Mouse (Mus musculus): ENCODE results near the gene Uba3.
A peak's percentile ranks its signal among the peaks of the same experiment; 100 is the strongest.

The Uba3 gene

DNA sequence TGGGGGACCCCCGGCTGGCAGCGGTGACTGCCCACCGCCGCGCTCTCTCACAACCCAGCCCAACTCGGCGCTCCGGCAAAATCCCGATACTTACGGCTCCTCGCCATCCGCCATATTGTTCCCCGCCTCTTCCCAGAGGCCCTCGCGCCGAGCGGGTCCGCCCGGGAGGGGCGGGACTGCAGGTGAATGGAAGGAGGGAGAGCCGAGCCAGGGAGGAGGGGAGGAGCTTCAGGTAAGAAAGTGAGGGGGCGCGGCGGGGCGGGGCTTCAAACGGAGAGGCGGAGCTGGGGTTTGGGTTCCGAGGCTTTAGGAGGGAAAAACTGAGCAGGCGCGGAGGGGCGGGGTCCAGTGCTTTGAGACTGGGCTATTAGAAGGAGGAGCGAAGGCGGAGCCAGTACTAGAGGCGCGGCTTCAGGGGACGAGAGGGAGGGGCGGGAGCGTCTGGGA, at the start of gene Uba3:
Gene Uba3, minus strand, starts transcription at position 209 of the 447 bp plus-strand sequence.
- DNase-seq, result peak; percentile 99

DNA sequence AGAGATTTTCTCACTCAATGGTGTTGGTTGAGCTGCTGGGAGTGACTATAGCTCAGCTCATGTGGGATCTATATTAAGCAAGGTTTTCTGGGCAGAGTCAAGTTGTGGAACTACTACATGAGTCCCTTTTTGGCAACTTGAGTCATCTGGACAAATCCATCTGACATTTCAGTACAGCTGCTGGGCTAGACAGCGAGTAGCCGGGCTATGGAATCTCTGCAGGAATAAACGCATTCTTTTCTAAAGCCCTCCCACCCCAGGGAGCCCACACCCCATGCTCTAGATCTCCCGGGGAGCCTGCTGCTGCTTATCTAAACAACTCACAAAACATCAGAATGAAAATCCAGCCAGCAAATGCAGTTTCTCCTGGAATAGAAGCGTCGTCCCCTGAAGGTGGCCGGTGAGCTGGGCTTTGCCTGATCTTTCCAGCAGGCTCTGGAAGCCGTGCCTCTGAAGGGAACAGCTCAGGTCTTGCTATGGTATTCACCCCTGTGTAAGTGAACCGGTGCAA, 47.3 kb upstream of the Uba3 start, which contains the start of gene Lmod3:
Gene Lmod3, minus strand, starts transcription at position 49 of the 511 bp plus-strand sequence.
- DNase-seq, result no peak

DNA sequence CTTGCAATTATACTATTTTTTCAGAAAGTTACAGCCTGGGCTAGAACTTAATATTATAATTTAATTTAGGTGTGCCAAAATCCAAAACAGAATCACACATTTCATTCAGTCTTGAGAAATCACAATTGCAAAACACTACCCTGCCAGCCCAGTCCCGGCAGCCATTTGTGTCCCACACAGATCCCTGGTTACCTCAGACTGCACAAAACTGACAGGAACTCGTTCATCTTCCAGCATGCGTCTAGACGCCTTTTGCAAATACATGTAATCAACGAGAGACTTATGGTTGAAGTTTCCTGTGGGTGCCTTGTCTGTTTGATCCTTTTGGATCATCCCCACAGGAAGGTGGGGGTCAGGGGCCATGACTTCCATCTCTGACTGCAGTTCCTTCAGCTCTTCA, 46.6 kb upstream of the Uba3 start:
- no peak for DNase-seq

DNA sequence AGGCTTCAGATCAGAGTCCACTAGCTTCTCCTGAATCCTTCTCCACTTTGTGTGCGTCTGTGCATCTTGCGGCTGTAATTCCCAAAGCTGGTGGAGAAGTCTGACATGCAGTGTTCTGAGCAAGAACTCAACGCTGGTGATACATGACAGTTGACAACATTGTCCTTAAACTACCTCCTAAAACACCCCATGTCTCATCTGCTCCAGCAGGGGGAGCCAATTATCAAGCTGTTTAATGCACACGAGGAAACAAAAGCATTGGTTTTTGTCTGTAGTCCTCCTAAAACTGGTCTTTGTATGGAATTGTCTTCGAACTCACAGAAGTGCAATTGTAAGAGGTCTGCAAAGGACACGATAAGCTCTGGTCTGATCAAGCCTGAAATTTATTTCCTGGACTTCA, 45.5 kb upstream of the Uba3 start:
- peak; percentile 65 for DNase-seq

DNA sequence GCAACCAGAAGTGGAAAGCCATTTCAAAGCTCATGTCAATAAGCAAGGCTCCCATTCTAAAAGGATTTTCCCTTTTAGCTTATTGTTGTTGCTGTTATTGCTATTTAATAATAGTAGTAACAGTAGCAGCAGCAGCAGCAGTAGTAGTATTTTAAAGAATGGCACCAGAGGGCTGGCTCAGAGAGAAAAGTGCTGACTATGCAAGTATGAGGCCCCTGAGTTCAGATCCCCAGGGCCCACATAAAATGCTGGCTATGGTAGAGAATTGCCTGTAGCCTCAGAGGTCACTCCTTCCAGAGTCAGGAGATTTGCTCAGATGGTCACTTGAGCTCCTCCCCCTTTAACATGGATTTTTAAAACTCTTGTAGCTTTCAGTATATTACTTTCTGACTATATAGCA, 39.8 kb upstream of the Uba3 start:
- no peak for DNase-seq

DNA sequence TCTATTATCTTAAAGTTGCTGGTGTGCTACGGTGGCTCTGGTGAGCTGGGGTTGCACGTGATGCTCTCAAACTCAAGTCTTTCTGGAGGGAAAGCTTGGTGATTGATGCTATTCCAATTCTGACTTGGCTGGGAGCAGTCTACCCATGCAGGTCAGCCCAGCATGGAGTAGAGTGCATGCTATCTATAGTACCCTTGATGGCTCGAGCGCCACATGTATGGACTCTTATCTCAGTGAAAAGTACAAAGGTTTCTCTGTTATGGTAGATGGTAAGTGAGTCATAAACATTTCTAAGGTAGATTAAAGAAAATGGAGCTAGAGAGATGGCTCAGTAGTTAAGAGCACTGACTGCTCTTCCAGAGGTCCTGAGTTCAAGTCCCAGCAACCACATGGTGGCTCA, 37.1 kb upstream of the Uba3 start:
- DNase-seq, result no peak

DNA sequence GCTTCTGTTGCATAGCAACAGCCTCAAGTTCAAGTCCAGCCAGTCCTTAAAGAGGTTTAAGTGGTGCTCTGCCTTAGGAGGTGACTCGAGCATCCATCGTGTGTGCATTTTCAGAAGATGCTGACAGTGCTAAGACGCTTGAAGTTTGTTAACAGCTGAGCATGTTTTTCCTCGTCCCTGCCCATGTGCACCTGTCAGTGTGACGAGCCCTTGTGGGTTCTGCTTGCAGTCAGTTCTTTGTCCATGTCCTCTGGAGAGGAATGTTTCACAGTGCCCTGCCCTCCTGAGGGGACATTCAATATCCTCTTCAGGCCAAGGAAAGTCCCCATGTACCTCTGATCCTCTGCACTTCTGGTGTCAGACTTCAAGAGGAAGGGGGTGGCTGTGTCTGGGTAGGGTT, 34.6 kb upstream of the Uba3 start:
- no peak for DNase-seq

DNA sequence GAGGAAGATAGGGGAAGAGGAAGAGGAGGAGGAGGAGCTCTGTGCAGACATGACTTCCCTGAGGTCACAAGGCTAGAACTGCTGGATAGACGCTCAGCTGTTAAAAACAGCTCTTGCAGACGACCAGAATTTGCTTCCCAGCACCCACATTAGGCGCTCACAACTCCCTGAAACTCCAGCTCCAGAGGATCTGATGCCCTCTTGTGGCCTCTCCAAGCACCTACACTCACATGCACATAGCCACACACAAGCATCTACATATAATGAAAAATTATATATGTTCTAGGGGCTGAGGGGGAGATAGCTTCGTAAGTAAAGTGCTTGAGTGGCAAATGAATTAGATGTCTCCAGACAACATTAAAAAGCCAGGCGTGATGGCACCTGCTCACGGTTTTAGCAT, 33.9 kb upstream of the Uba3 start:
- no peak for DNase-seq

DNA sequence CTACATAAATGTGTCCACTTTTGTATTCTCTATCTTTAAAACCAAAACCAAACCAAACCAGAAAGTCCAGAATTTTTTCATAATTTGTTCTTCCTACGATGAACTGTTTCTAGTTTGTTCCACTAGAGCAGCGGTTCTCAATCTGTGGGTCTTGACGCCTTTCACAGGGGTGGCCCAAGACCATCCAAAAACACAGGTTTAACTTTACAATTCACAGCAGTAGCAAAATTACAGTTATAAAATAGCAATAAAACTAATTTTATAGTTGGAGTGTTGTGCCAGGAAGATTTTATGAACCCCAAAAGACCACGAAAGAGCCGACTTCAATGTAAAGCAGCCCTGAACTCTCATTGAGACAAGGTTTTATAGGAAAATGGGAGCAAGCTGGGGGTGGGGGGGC, 30.6 kb upstream of the Uba3 start:
- DNase-seq, result no peak

DNA sequence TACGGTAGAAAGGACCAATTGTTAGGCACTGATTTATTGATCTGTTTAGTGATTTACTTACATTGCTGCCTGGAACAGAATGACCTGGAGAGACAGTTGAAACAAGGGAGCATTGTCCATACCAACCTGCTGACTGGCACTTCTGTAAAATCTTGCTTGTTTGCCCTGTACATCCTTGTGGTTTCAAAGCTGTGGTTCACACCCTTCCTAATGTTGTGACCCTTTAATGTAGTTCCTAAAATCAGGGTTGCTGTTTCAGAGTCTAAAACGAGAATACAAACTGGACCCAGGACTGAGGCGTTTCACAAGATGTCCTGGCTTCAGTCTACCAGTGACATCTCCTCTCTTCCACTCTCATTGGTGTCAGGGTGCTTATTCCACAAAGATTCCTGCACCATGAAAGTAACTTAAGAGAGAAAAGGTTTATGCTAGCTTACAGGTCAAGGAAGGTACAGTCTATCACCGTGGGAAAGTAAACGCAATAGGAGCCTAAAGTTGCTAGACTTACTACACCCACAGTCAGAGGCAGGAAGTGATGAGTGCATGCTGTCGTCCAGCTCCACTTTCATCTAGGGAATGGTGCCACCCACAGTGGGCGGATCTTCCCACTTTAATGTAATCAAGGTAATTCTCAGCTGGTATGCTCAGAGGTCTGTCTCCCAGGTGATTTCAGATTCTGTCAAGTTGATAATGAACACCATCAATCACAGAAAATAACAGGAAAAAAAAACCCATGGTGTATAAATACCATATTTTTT, 29.6 kb upstream of the Uba3 start:
- DNase-seq, result no peak

DNA sequence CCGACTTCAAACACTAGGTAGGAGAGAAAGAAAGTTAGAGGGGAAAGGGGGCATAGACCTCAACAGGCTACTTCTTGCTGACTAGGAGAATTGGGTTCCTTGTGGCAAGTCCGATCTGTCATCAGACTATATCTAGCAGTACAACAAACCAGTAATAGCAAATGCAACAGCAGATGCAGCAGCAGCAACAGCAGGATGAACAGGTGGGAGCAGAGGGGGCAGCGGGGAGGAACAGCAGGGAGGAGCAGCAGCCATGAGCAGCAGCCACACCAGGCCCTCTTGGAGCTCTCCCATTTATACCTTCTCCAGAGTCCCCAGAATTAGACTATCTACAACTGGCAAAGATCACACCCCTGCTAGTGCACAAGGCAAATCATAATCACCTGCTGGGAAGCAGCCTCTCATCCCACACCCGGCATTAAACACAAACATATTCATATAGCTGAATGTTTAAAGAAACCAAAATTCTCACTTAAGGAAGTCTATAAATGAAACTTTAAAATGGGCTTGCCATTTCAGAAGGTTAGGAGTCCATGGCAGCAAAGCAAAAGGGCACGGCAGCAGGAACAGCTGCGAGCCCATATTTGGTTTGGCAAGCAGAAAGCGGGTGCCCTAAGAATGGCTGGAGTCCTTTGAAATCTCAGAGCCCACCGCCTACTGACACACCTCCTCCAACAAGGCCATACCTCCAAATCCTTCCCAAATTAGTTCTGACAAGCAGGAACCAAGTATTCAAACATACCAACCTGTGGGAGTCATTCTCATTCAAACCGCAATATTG, 21.8 kb upstream of the Uba3 start:
- DNase-seq, result no peak

DNA sequence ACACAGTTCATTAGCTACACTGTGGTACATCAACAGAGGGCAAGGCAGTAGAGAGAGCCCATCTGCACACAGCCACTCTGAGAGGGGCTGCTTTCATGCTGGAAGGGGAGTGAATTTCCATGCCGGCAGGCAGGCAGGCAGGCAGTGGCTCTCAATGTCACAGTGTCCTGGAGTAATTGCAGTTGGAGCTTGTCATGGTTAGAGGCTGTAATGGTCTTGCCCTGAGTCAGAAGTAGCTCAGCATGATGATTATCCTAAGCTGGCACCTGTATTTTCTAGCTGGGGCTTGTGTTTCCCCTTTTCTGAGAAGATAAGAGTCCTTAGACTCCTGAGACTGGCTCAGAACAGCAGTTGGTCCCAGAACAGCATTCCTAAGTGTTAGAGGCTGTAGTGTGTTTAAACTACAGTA, 20.6 kb upstream of the Uba3 start:
- no peak for DNase-seq

DNA sequence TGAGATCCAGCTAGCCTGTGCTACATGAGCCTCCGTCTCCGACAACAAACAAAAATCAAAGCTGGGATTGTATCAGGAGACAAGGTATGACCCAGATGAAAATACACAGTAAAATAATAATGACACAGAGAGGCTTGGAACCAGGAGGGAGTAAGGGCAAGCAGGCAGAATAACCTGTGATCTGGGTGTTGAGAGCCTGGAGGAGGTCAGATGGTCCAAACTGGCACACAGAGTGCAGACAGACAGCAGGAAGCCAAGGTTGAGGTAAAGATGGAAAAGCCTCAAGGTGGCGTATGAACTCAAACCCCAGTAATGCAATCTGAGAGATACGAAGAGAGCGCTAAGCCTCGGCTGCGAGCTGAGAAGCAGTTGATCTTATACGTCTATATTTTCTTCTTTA, 19.1 kb upstream of the Uba3 start:
- DNase-seq, result no peak

DNA sequence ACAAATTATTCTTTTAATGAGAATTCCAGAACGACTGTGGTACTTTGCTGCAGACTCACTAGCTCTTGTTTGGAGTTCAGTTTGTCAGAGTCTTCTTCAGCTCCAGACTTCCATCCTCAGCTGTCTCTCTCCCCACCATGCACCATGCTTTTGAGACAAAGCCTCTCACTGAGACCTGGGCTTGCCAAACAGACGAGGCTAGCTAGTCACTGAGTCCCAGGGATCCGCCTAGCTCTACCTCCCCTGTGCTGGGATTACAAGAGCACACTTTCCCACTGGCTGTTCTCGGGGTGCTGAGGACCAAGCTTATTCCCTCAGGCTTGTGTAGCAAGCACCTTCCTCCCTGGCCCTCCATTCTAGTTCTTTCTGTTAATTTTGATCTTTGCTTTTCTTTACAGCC, 18.1 kb upstream of the Uba3 start:
- DNase-seq, result no peak

DNA sequence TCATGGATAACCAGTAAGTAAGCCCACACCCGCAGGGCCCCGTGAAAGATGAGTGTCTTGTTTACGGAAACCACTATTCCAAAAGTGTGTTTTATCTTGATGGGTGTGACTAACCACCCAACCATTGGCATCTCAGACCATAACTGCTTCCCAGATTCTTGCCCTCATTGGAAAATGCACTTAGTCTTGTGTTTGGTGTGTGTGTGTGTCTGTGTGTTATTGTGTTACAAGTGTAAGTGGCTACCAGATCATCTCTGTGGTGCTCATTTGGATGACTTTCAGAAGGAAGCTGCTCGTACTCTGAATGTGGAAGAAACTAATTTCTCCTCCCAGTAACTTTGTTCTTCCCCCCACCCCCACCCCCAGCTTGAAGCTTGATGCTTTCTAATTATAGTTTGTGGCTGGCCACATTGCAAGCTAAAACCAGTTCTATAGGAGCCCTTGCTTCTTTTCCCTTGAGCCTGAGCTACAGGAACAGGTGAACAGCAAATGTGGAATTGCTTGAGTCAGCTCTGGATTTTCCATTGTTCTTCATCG, 17.6 kb upstream of the Uba3 start:
- DNase-seq, result no peak

DNA sequence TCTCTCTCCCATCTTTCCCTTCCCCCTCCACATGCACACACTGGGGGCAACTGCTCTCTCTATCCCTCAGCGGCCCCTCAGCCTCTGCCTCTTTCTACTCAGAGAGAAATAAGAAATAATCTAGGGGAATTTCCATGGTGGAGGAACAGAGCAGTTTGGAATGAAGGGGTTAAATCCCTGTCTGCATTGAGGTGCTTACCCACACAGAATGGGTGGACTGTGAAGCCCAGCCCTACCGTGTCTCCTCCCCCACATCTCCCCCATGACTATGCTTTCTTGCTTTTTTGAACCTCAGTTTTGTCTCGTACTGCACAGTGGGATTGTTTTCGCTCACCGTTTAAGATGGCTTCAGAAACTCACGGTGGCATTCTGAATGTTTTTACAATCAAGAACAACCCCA, 16.9 kb upstream of the Uba3 start:
- peak; percentile 14 for DNase-seq

DNA sequence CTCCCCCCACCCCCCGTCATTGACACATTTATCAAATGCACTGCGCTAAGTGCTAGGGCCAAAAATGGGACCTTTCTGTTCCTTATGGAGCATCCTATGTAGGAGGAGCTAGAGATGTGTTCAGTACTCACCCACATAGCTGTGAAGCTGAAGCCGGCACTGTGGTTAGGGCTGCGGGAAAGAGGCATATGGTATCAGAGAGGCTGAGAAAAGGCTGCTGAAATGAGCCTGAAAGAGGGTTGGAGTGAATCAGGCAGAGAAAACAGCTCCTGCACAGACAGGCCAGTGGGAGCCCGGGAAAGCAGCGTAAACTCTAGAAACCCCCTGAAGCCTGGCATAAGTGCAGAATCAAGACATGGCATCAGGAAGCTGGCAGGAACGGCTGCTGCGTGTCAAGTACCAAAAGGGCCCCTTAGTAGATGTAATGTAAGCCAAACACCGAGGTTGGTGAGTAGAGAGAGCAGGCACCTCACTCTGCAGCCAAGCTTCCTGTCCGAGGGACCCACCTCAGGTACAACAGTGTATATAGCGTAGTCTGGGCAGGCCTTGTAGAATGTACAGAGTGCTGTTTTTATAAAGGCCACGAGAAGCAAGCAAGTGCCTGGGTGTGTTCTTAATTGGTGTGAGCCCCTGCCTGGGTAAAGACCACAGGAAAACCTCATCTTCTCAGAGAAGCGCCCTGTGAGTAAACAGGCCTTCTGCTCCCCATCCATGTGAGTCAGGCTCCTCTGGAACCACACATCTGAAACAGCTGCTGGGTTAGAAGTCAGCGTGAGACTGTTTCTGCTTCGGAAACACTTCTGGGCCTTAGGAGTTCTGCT, 16.0 kb upstream of the Uba3 start:
- peak; percentile 39 for DNase-seq

DNA sequence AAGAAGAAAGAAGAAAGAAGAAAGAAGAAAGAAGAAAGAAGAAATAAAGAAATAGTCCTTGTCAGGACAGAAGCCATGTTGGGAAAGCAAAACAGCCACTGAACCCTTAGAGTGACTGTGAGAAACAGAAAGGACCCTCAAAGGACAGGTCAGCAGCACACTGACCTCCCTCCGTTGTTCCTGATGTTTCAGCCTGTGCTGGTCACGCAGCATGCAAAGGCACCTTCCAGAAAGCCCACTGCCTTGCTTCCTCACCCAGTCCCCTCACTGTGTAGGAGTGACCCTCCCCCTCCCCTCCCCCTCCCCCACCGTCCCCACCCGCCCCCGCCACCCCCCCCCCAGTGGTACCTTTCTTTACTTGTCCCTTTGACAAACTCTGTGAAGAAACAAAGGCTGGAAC, 15.2 kb upstream of the Uba3 start:
- DNase-seq, result no peak

DNA sequence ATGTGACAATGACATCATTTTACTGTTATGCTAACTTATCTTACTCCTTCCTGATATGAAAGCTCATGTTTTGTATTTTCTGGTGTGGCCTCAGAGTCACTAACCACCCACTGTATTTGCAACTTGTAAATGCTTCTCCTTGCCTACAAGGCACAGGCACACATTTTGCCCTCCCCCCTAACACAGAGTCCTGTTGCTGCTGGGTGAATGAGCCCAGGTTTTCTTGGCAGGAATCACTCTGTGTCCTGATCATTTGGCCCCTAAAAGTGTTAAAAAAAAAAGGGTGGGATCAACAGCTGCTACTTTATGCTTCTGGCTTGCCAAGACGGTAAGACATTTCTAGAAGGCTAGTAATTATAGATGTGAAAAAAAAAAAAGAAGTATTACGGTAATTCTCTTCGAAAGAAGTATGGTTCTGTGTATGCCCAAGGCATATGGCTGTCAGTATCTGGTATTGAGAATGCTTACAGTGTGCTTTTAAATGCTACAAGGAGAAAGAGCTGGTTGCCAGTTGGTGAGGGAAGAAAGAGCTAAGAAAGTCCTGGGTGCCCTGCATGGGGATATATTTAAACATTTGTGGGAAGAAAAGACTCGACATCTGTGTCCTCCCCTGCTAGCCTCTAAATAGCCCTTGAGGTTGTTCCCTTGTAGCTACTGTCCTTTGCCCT, 10.8 kb upstream of the Uba3 start:
- DNase-seq, result no peak

DNA sequence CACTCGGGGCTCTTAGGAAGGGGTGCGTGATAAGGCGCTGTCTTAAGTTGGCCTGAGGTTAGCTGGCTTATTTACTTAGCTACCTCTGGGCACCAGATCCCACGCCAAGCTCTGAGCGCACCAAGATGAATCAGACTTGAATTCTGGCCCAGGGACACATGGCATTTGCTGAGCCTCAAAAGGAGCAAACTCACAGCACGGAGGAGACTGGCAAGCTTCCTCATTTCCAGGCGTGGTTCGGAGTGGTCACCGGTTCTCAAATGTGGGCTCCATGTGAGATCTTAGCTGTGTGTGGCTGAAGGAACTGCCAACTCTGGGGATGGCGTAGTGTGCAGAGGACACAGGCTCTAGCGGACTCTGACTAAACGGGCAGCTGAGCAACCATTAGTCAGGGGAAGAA, 6.5 kb upstream of the Uba3 start:
- peak; percentile 25 for DNase-seq

DNA sequence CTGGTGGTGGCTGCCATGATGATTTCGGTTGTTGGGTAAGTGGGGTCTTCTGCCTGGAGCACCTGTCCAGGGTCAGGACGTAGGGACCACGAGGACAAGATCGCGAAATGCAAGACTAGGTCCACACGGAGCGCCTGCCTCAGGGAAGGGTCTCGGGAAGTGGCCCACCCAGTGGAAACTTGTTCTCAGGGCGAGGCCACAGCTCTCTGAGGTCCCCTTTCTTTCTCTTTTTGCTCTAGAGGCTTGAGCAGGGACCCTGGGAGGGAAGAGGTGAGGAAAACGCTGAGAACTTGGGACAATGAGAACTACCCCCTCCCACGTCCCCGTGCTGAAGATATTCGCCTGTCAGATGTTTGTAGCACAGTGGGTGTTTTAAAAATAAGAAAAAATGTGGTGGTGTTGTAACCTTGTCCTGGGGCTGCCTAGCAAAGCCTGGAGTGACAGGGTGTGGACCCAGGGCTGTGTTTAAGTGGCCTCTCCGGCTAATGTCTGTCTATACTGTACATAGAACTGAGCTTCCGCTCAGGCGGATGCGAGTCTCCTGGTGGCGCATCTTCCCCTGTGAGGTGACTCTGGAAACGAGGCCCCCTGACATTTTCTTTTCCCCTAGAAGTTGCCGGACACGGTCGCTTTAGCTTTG, 5.6 kb upstream of the Uba3 start:
- DNase-seq, result peak; percentile 50

All from thymus, postnatal 25 days (tissue).